Mouse (Mus musculus) stomach, embryonic 15.5 days (tissue): Measurements from ENCODE around the gene Ifna1. TPM values are rescaled to one million over a fixed set of nuclear protein-coding genes. Genes with fewer than 3 reads are reported as not detected.

Experiments used
- ATAC-seq: fragments of 200-750 bp; cut with Nextera tagmentation; 2 replicates; pipeline ENCODE4 v1.8.0; 2017; ENCODE audit warnings: low read depth, moderate number of reproducible peaks, moderate TSS enrichment; ENCODE audit not compliant: insufficient read depth, low FRiP score
- H3K27ac ChIP-seq: fragments of 300-500 bp; sonication (generic); 2 replicates; pipeline ENCODE4 v1.5.1; 2015; ENCODE audit warnings: mild to moderate bottlenecking, inconsistent platforms
- H3K27me3 ChIP-seq: fragments of 300-500 bp; sonication (generic); replicated peaks from 2 replicates; pipeline ENCODE4 v1.6.1; 2015; ENCODE audit warnings: inconsistent platforms
- H3K36me3 ChIP-seq: fragments of 300-500 bp; sonication (generic); 2 replicates; pipeline ENCODE4 v1.6.1; 2015; ENCODE audit warnings: inconsistent platforms
- H3K4me1 ChIP-seq: fragments of 300-500 bp; sonication (generic); 2 replicates; pipeline ENCODE4 v1.6.1; 2015; ENCODE audit warnings: inconsistent platforms
- H3K4me2 ChIP-seq: fragments of 300-500 bp; sonication (generic); 2 replicates; pipeline ENCODE4 v1.6.1; 2015; ENCODE audit warnings: mild to moderate bottlenecking, inconsistent platforms
- H3K4me3 ChIP-seq: fragments of 300-500 bp; sonication (generic); replicated peaks from 2 replicates; pipeline ENCODE4 v1.5.1; 2015; ENCODE audit warnings: inconsistent platforms
- H3K9ac ChIP-seq: fragments of 300-500 bp; sonication (generic); 2 replicates; pipeline ENCODE4 v1.6.1; 2015; ENCODE audit warnings: inconsistent platforms
- H3K9me3 ChIP-seq: fragments of 300-500 bp; sonication (generic); 2 replicates; pipeline ENCODE4 v1.6.1; 2016; ENCODE audit warnings: inconsistent platforms
- WGBS: fragments of 180-500 bp; shearing (Covaris S2); methylation state at CpG from one replicate; pipeline ENCODE4 v1.1.7; 2015; 5-methylcytosine and 5-hydroxymethylcytosine counted together
- polyA plus RNA-seq: library from polyadenylated mRNA; unstranded; fragments of >200 nt; fragmentation: Nextera tagmentation; extraction: Ambion mirVana; gene quantifications from 2 replicates; pipeline ENCODE4 v1.2.1, GENCODE M21; 2015

Gene Ifna1
- polyA plus RNA-seq, 1 experiment from 2014 or later: not detected

- ATAC-seq: no peak
Observed at GRCm38 (mm10) chr4:88845334-88845733, 4.6 kb upstream of the Ifna1 start.

GRCm38 (mm10) chr4:88851026-88851763 is 1.3 kb downstream of the Ifna1 start:
- H3K27me3 ChIP-seq: no peaks in the 10 kb centered on the region
- H3K4me3 ChIP-seq: no peak overlapping the region
- no peaks in the 10 kb centered on the region for H3K9me3 ChIP-seq
- no peaks in the 10 kb centered on the region for H3K36me3 ChIP-seq
- ATAC-seq: no peak
- WGBS: 71% methylated on average over 4 of the region's 4 CpGs
- no peaks in the 10 kb centered on the region for H3K4me1 ChIP-seq
- no peak overlapping the region for H3K9ac ChIP-seq
- no peak overlapping the region for H3K27ac ChIP-seq
- H3K4me2 ChIP-seq: no peak overlapping the region

More at GRCm38 (mm10) chr4:88845334-88845733, 4.6 kb upstream of the Ifna1 start:
- H3K27ac ChIP-seq: no peak overlapping the region
- no peaks in the 10 kb centered on the region for H3K4me1 ChIP-seq
- H3K4me2 ChIP-seq: no peak overlapping the region
- H3K36me3 ChIP-seq: no peaks in the 10 kb centered on the region
- no peaks in the 10 kb centered on the region for H3K9me3 ChIP-seq
- no peaks in the 10 kb centered on the region for H3K27me3 ChIP-seq
- WGBS: 55% methylated on average over 2 of the region's 2 CpGs
- H3K4me3 ChIP-seq: no peak overlapping the region
- no peak overlapping the region for H3K9ac ChIP-seq

- no peaks in the 10 kb centered on the region for H3K4me1 ChIP-seq
- H3K9me3 ChIP-seq: no peaks in the 10 kb centered on the region
- H3K4me2 ChIP-seq: no peak overlapping the region
- H3K36me3 ChIP-seq: no peaks in the 10 kb centered on the region
- H3K9ac ChIP-seq: no peak overlapping the region
- no peak for ATAC-seq
- no peak overlapping the region for H3K4me3 ChIP-seq
- H3K27ac ChIP-seq: no peak overlapping the region
- no peaks in the 10 kb centered on the region for H3K27me3 ChIP-seq
Observed at GRCm38 (mm10) chr4:88859214-88859613, 9.3 kb downstream of the Ifna1 start.

- peaks cover 7% of the 10 kb centered on the region; the same call in 1 of the 2 replicates for H3K4me1 ChIP-seq
- no peak overlapping the region for H3K4me3 ChIP-seq
- ATAC-seq: no peak
- H3K4me2 ChIP-seq: no peak overlapping the region
- no peaks in the 10 kb centered on the region for H3K36me3 ChIP-seq
- 0 out of 2 replicates have a peak, but pooled peaks cover 5% of the 10 kb centered on the region for H3K27me3 ChIP-seq
- H3K9me3 ChIP-seq: no peaks in the 10 kb centered on the region
- 8% methylated on average over 7 of the region's 7 CpGs for WGBS
- no peak overlapping the region for H3K27ac ChIP-seq
- no peak overlapping the region for H3K9ac ChIP-seq
Observed at GRCm38 (mm10) chr4:88863309-88863708, 13.4 kb downstream of the Ifna1 start.

- Histone ChIP-seq H3K4me1 (peaks cover 7% of the 10 kb centered on the region; the same call in 1 of the 2 replicates), H3K27ac (no peak overlapping the region), H3K4me2 (no peak overlapping the region), H3K9me3 (no peaks in the 10 kb centered on the region), H3K27me3 (0 out of 2 replicates have a peak, but pooled peaks cover 5% of the 10 kb centered on the region), H3K9ac (no peak overlapping the region), H3K36me3 (no peaks in the 10 kb centered on the region), H3K4me3 (no peak overlapping the region)
- ATAC-seq: no peak
- WGBS: 57% methylated on average over 9 of the region's 9 CpGs
Observed at GRCm38 (mm10) chr4:88864599-88864998, 14.7 kb downstream of the Ifna1 start.

- H3K27ac ChIP-seq: no peak overlapping the region
- no peak for ATAC-seq
- H3K36me3 ChIP-seq: no peaks in the 10 kb centered on the region
- 51% methylated on average over 6 of the region's 6 CpGs for WGBS
- 0 out of 2 replicates have a peak, but pooled peaks cover 5% of the 10 kb centered on the region for H3K27me3 ChIP-seq
- no peak overlapping the region for H3K9ac ChIP-seq
- H3K9me3 ChIP-seq: no peaks in the 10 kb centered on the region
- no peak overlapping the region for H3K4me3 ChIP-seq
- H3K4me2 ChIP-seq: no peak overlapping the region
- peaks cover 7% of the 10 kb centered on the region; the same call in 1 of the 2 replicates for H3K4me1 ChIP-seq
Observed at GRCm38 (mm10) chr4:88865011-88865569, 15.2 kb downstream of the Ifna1 start.

- Histone ChIP-seq H3K4me1 (peaks cover 7% of the 10 kb centered on the region; the same call in 1 of the 2 replicates), H3K4me3 (peak overlapping the region; percentile 53), H3K9ac (no peak overlapping the region), H3K27me3 (0 out of 2 replicates have a peak, but pooled peaks cover 5% of the 10 kb centered on the region), H3K4me2 (peak overlapping the region; percentile 84), H3K36me3 (no peaks in the 10 kb centered on the region), H3K27ac (no peak overlapping the region), H3K9me3 (no peaks in the 10 kb centered on the region)
- WGBS: 0% methylated on average over 8 of the region's 8 CpGs
- no peak for ATAC-seq
Observed at GRCm38 (mm10) chr4:88867366-88867925, 17.6 kb downstream of the Ifna1 start.

GRCm38 (mm10) chr4:88867926-88868911 is 18.3 kb downstream of the Ifna1 start:
- Histone ChIP-seq H3K4me1 (peaks cover 7% of the 10 kb centered on the region; the same call in 1 of the 2 replicates), H3K9ac (peak overlapping the region; percentile 29; the same call in 1 of the 2 replicates), H3K27me3 (0 out of 2 replicates have a peak, but pooled peaks cover 5% of the 10 kb centered on the region), H3K36me3 (no peaks in the 10 kb centered on the region), H3K27ac (no peak overlapping the region), H3K4me3 (peak overlapping the region; percentile 53), H3K9me3 (no peaks in the 10 kb centered on the region), H3K4me2 (peak overlapping the region; percentile 84)
- ATAC-seq: peak; percentile 49; the same call in 1 of the 2 replicates
- 6% methylated on average over 31 of the region's 31 CpGs for WGBS

- Histone ChIP-seq H3K4me2 (no peak overlapping the region), H3K4me3 (no peak overlapping the region), H3K36me3 (no peaks in the 10 kb centered on the region), H3K4me1 (peaks cover 4% of the 10 kb centered on the region; the same call in 1 of the 2 replicates), H3K27ac (no peak overlapping the region), H3K9me3 (no peaks in the 10 kb centered on the region), H3K9ac (no peak overlapping the region), H3K27me3 (no peaks in the 10 kb centered on the region)
- no peak for ATAC-seq
- WGBS: 0% methylated on average over 2 of the region's 2 CpGs
Observed at GRCm38 (mm10) chr4:88872691-88873090, 22.8 kb downstream of the Ifna1 start.

GRCm38 (mm10) chr4:88875435-88876095 is 25.7 kb downstream of the Ifna1 start:
- 70% methylated on average over 4 of the region's 4 CpGs for WGBS
- 0 out of 2 replicates have a peak, but pooled peaks cover 2% of the 10 kb centered on the region for H3K4me1 ChIP-seq
- no peak overlapping the region for H3K4me3 ChIP-seq
- H3K4me2 ChIP-seq: no peak overlapping the region
- H3K27ac ChIP-seq: no peak overlapping the region
- H3K9me3 ChIP-seq: no peaks in the 10 kb centered on the region
- ATAC-seq: no peak
- no peaks in the 10 kb centered on the region for H3K27me3 ChIP-seq
- H3K9ac ChIP-seq: no peak overlapping the region
- H3K36me3 ChIP-seq: no peaks in the 10 kb centered on the region

- H3K4me1 ChIP-seq: 0 out of 2 replicates have a peak, but pooled peaks cover 2% of the 10 kb centered on the region
- 83% methylated on average over 4 of the region's 4 CpGs for WGBS
- H3K9me3 ChIP-seq: no peaks in the 10 kb centered on the region
- no peak for ATAC-seq
- no peak overlapping the region for H3K4me3 ChIP-seq
- H3K9ac ChIP-seq: no peak overlapping the region
- H3K4me2 ChIP-seq: no peak overlapping the region
- H3K27me3 ChIP-seq: no peaks in the 10 kb centered on the region
- no peak overlapping the region for H3K27ac ChIP-seq
- H3K36me3 ChIP-seq: no peaks in the 10 kb centered on the region
Observed at GRCm38 (mm10) chr4:88876520-88876919, 26.6 kb downstream of the Ifna1 start.
